In genomic region chr9:89230897-89231497, GRCm38 (mm10) we compare ENCODE assay signal across 11 mouse cellular contexts. TPM values are rescaled to one million over a fixed set of nuclear protein-coding genes. Genes with fewer than 3 reads are reported as not detected.
A peak's percentile ranks its signal among the peaks of the same experiment; 100 is the strongest.
DNase-seq lines count a peak whose midpoint lies in the region; ATAC-seq and TF ChIP-seq lines count a peak whose summit lies in the region.
"Not testable (repeated sequence)": the region's sequence is repeated elsewhere in the genome, so short reads cannot be mapped to it uniquely, and the experiment has no call there.
"Had no signal": no experiment of that assay in that cellular context is flagged by ENCODE, and none has a peak within 500 bp of the region (broad histone marks: within the 10 kb centered on the region; RNA-seq: fewer than 3 reads in every experiment).

No protein-coding gene starts in this region.

- 64% methylated on average over 1 of the region's 2 CpGs for WGBS in forebrain, embryonic 16.5 days
- 61% methylated on average over 1 of the region's 2 CpGs for WGBS in kidney, postnatal 0 days

- not testable (repeated sequence) for H3K9me3 ChIP-seq in forebrain, embryonic 16.5 days (ENCODE audit: control insufficient read depth, low read length); kidney, postnatal 0 days (replicated peaks; ENCODE audit: low read length)

- not testable (repeated sequence) for H3K4me2 ChIP-seq in forebrain, embryonic 16.5 days (ENCODE audit: low read length); kidney, postnatal 0 days (ENCODE audit: low read length)

- intact Hi-C loops in heart, postnatal 14 days (cut with DNase I); left cerebral cortex, adult 2 months (cut with DNase I): not testable (repeated sequence)

- H3K27me3 ChIP-seq in forebrain, embryonic 16.5 days (replicated peaks; ENCODE audit: control insufficient read depth, insufficient read depth, low read length); kidney, postnatal 0 days (ENCODE audit: insufficient read depth, low read length): not testable (repeated sequence)

- H3K27ac ChIP-seq in forebrain, embryonic 16.5 days (ENCODE audit: low read length); kidney, postnatal 0 days; left cerebral cortex, adult 2 months: not testable (repeated sequence)

- peak; percentile 24 to 49 for DNase-seq in adrenal gland, postnatal 36 days
- peak; percentile 33 to 55 for DNase-seq in heart, postnatal 14 days
- not testable (repeated sequence) for DNase-seq in kidney, postnatal 0 days (ENCODE audit: low spot score)
- DNase-seq in left cerebral cortex, adult 2 months (ENCODE audit: extremely low spot score in 1 of 2, low spot score in 2 of 2), result peak; percentile 46 to 54
- peak; percentile 4 for DNase-seq in retina, embryonic 14.5 days (ENCODE audit: low spot score)

- not testable (repeated sequence) for H3K4me1 ChIP-seq in forebrain, embryonic 16.5 days (replicated peaks; ENCODE audit: control insufficient read depth, insufficient read depth, low read length); kidney, postnatal 0 days (replicated peaks; ENCODE audit: insufficient read depth, low read length)

- H3K4me3 ChIP-seq in forebrain, embryonic 16.5 days (replicated peaks; ENCODE audit: low read length); kidney, postnatal 0 days (replicated peaks; ENCODE audit: low read depth, low read length); left cerebral cortex, adult 2 months: not testable (repeated sequence)

- ATAC-seq in forebrain, embryonic 16.5 days, result peak; percentile 79
- ATAC-seq in kidney, postnatal 0 days (replicated peaks; ENCODE audit: low FRiP score, low read depth), result not testable (repeated sequence)
- peak; percentile 73 for ATAC-seq in megakaryocyte progenitor cell, adult 5-6 weeks (replicated peaks; ENCODE audit: poor library complexity)

- H3K36me3 ChIP-seq in forebrain, embryonic 16.5 days (ENCODE audit: control insufficient read depth, insufficient read depth); kidney, postnatal 0 days (ENCODE audit: insufficient read depth, low read length): not testable (repeated sequence)

- TF ChIP-seq CTCF in kidney, postnatal 0 days (IDR thresholded peaks at IDR 0.05; ENCODE audit: low read depth), result peak; percentile 53
- peak; percentile 54 for TF ChIP-seq CTCF in left cerebral cortex, adult 2 months (IDR thresholded peaks at IDR 0.05)

- H3K9ac ChIP-seq in forebrain, embryonic 16.5 days (replicated peaks; ENCODE audit: low read depth, low read length); kidney, postnatal 0 days (ENCODE audit: low read depth, low read length): not testable (repeated sequence)

RNA-seq across cellular contexts. Expression of gene Mthfs, which starts 20.5 kb away (rescaled TPM):
- 10 to 100 TPM; 27.0 to 43.7 TPM for total RNA-seq in adrenal gland, postnatal 36 days (2021)
- polyA plus RNA-seq in forebrain, embryonic 16.5 days (2015; fragmentation: Nextera tagmentation; extraction: Ambion mirVana), result 10.3 and 10.6 TPM in 2 replicates
- 10 to 100 TPM; 19.1 to 21.6 TPM for total RNA-seq in heart, postnatal 14 days (2021)
- 44.3 and 50.1 TPM in 2 replicates for polyA plus RNA-seq in kidney, postnatal 0 days (2015; fragmentation: Nextera tagmentation; extraction: Ambion mirVana)
- total RNA-seq in left cerebral cortex, adult 2 months (2021), result 10 to 100 TPM; 27.3 to 38.3 TPM
- total RNA-seq in megakaryocyte progenitor cell, adult 5-6 weeks (2015), result 23.7 and 28.5 TPM in 2 replicates
- 12.5 and 13.8 TPM in 2 replicates for total RNA-seq in megakaryocyte progenitor cell, adult 5-6 weeks (2017)

RNA-seq across cellular contexts. Expression of gene Gm29094, which starts 31.8 kb away (rescaled TPM):
- total RNA-seq in adrenal gland, postnatal 36 days (2021), result not detected
- polyA plus RNA-seq in forebrain, embryonic 16.5 days (2015; fragmentation: Nextera tagmentation; extraction: Ambion mirVana), result not detected in 2 replicates
- total RNA-seq in heart, postnatal 14 days (2021), result under 1 TPM in 1 of 2 experiments, not detected in 1; 0.98 TPM
- polyA plus RNA-seq in kidney, postnatal 0 days (2015; fragmentation: Nextera tagmentation; extraction: Ambion mirVana), result 1.3 and 1.5 TPM in 2 replicates
- not detected for total RNA-seq in left cerebral cortex, adult 2 months (2021)
- 1.1 TPM in 1 of 2 replicates, not detected in the other for total RNA-seq in megakaryocyte progenitor cell, adult 5-6 weeks (2015)
- not detected in 2 replicates for total RNA-seq in megakaryocyte progenitor cell, adult 5-6 weeks (2017)
- total RNA-seq: adrenal gland, adult 8-10 months had no signal
- polyA plus RNA-seq: erythroblast, embryonic 14.5 days; intestine, embryonic 14.5 days; limb, embryonic 12.5 days had no signal

RNA-seq across cellular contexts. Expression of gene Bcl2a1b, which starts 32.0 kb away (rescaled TPM):
- total RNA-seq in adrenal gland, postnatal 36 days (2021), result 1 to 10 TPM; 2.5 to 3.6 TPM
- 1.1 TPM in 2 replicates for polyA plus RNA-seq in forebrain, embryonic 16.5 days (2015; fragmentation: Nextera tagmentation; extraction: Ambion mirVana)
- under 1 TPM; 0.50 to 0.61 TPM for total RNA-seq in heart, postnatal 14 days (2021)
- polyA plus RNA-seq in kidney, postnatal 0 days (2015; fragmentation: Nextera tagmentation; extraction: Ambion mirVana), result 2.1 and 2.5 TPM in 2 replicates
- total RNA-seq in left cerebral cortex, adult 2 months (2021), result 1 to 10 TPM in 1 of 2 experiments, under 1 TPM in 1; 0.79 to 1.1 TPM
- total RNA-seq in megakaryocyte progenitor cell, adult 5-6 weeks (2015), result 0.90 TPM in 1 of 2 replicates, not detected in the other
- 0.83 and 1.3 TPM in 2 replicates for total RNA-seq in megakaryocyte progenitor cell, adult 5-6 weeks (2017)
